Mouse (Mus musculus) MEL (cell line): Measurements from ENCODE around the gene Pgap3. TPM values are rescaled to one million over a fixed set of nuclear protein-coding genes. Genes with fewer than 3 reads are reported as not detected.

Source experiments
- DNase-seq: peaks from one replicate; pipeline ENCODE4 v3.0.0; 2011; ENCODE audit warnings: low read depth, low spot score
- H3K27ac ChIP-seq: 2 replicates; pipeline ENCODE4 v1.5.1; 2012; ENCODE audit warnings: low read depth, mild to moderate bottlenecking, control low read depth, low read length, moderate library complexity; ENCODE audit not compliant: control insufficient read depth
- H3K27me3 ChIP-seq, 2 experiments: fragments of 150-350 bp in 1 of 2; sonication (generic) in 1 of 2; 2 replicates each; pipeline ENCODE4 v1.6.1; 2012; ENCODE audit warnings: low read length in 2 of 2, mild to moderate bottlenecking in 2 of 2, improper control_type of control experiment in 1 of 2, moderate library complexity in 1 of 2; ENCODE audit not compliant: insufficient read depth in 2 of 2, control insufficient read depth in 1 of 2
- H3K36me3 ChIP-seq, 2 experiments: 2 replicates each; pipeline ENCODE4 v1.6.1; 2012 to 2014; ENCODE audit warnings: low read length in 2 of 2, improper control_type of control experiment in 1 of 2, inconsistent platforms in 1 of 2, mild to moderate bottlenecking in 1 of 2; ENCODE audit not compliant: insufficient read depth in 2 of 2, control insufficient read depth in 1 of 2
- H3K4me1 ChIP-seq, 2 experiments: fragments of 150-350 bp in 1 of 2; sonication (generic) in 1 of 2; 2 replicates each; pipeline ENCODE4 v1.6.1; 2012; ENCODE audit warnings: low read length in 2 of 2, improper control_type of control experiment in 1 of 2, mild to moderate bottlenecking in 1 of 2; ENCODE audit not compliant: insufficient read depth in 2 of 2, control insufficient read depth in 1 of 2
- H3K4me3 ChIP-seq, 2 experiments: fragments of 150-350 bp in 1 of 2; sonication (generic) in 1 of 2; 2 replicates each; pipeline ENCODE4 v1.5.1; 2012; ENCODE audit warnings: low read depth in 2 of 2, low read length in 2 of 2, mild to moderate bottlenecking in 2 of 2, moderate library complexity in 2 of 2, control low read depth in 1 of 2, improper control_type of control experiment in 1 of 2; ENCODE audit not compliant: control insufficient read depth in 1 of 2, insufficient read depth in 1 of 2
- H3K79me2 ChIP-seq: 2 replicates; pipeline ENCODE4 v1.6.1; 2012; ENCODE audit warnings: mild to moderate bottlenecking, low read length, moderate library complexity; ENCODE audit not compliant: control insufficient read depth, poor library complexity, insufficient read depth
- H3K9ac ChIP-seq: 2 replicates; pipeline ENCODE4 v1.6.1; 2012; ENCODE audit warnings: low read depth, mild to moderate bottlenecking, control low read depth, low read length, moderate library complexity; ENCODE audit not compliant: control insufficient read depth, poor library complexity, severe bottlenecking
- H3K9me3 ChIP-seq: fragments of 150-350 bp; sonication (generic); replicated peaks from 2 replicates; pipeline ENCODE4 v1.6.1; 2012; ENCODE audit warnings: mild to moderate bottlenecking, low read length, improper control_type of control experiment, moderate library complexity; ENCODE audit not compliant: insufficient read depth
- BHLHE40 ChIP-seq: IDR thresholded peaks from 2 replicates; pipeline ENCODE4 v1.6.1; 2012; ENCODE audit warnings: low read depth, mild to moderate bottlenecking, inconsistent platforms, low read length, improper control_type of control experiment, borderline replicate concordance
- CHD1 ChIP-seq: IDR thresholded peaks from 2 replicates; pipeline ENCODE4 v1.6.1; 2012; ENCODE audit warnings: low read depth, mild to moderate bottlenecking, inconsistent platforms, low read length, improper control_type of control experiment
- CHD2 ChIP-seq: IDR thresholded peaks from 2 replicates; pipeline ENCODE4 v1.6.1; 2011; ENCODE audit warnings: low read length, improper control_type of control experiment
- CTCF ChIP-seq, 3 experiments: IDR thresholded peaks in 2 of 3; conservative IDR thresholded peaks in 1 of 3; 2 replicates each; pipeline ENCODE4 v1.5.1; 2011 to 2012; ENCODE audit warnings: low read length in 3 of 3, low read depth in 2 of 3, mild to moderate bottlenecking in 2 of 3, improper control_type of control experiment in 1 of 3, inconsistent platforms in 1 of 3, mixed read lengths in 1 of 3, moderate library complexity in 1 of 3; ENCODE audit not compliant: control insufficient read depth in 1 of 3, insufficient read depth in 1 of 3, poor library complexity in 1 of 3, severe bottlenecking in 1 of 3
- E2F4 ChIP-seq: IDR thresholded peaks from 2 replicates; pipeline ENCODE4 v1.6.1; 2011; ENCODE audit warnings: low read depth, low read length, improper control_type of control experiment, borderline replicate concordance
- EP300 ChIP-seq, 2 experiments: IDR thresholded peaks; 2 replicates each; pipeline ENCODE4 v1.6.1; 2011; ENCODE audit warnings: improper control_type of control experiment in 2 of 2, low read length in 2 of 2, low read depth in 1 of 2, mild to moderate bottlenecking in 1 of 2
- ETS1 ChIP-seq: IDR thresholded peaks from 2 replicates; pipeline ENCODE4 v1.6.1; 2012; ENCODE audit warnings: low read depth, mild to moderate bottlenecking, inconsistent platforms, low read length, improper control_type of control experiment, moderate library complexity
- GABPA ChIP-seq: IDR thresholded peaks from 2 replicates; pipeline ENCODE4 v1.6.1; 2012; ENCODE audit warnings: low read depth, mild to moderate bottlenecking, inconsistent platforms, low read length, improper control_type of control experiment, moderate library complexity
- GATA1 ChIP-seq: IDR thresholded peaks from 2 replicates; pipeline ENCODE4 v1.6.1; 2011; ENCODE audit warnings: low read depth, low read length, improper control_type of control experiment
- HCFC1 ChIP-seq: IDR thresholded peaks from 2 replicates; pipeline ENCODE4 v1.6.1; 2012; ENCODE audit warnings: low read depth, mild to moderate bottlenecking, inconsistent platforms, low read length, improper control_type of control experiment, moderate library complexity
- JUND ChIP-seq: IDR thresholded peaks from 2 replicates; pipeline ENCODE4 v1.6.1; 2011; ENCODE audit warnings: low read depth, mild to moderate bottlenecking, improper control_type of control experiment, low read length
- MAFK ChIP-seq: IDR thresholded peaks from 2 replicates; pipeline ENCODE4 v1.6.1; 2011; ENCODE audit warnings: low read depth, mild to moderate bottlenecking, low read length, improper control_type of control experiment, borderline replicate concordance
- MAX ChIP-seq: IDR thresholded peaks from 2 replicates; pipeline ENCODE4 v1.6.1; 2011; ENCODE audit warnings: low read length, improper control_type of control experiment
- MEF2A ChIP-seq: IDR thresholded peaks from 2 replicates; pipeline ENCODE4 v1.6.1; 2014; ENCODE audit warnings: low read depth, mild to moderate bottlenecking, inconsistent platforms, low read length, improper control_type of control experiment; ENCODE audit not compliant: poor library complexity, insufficient replicate concordance, severe bottlenecking; ENCODE audit errors: extremely low read depth
- MXI1 ChIP-seq: IDR thresholded peaks from 2 replicates; pipeline ENCODE4 v1.6.1; 2011; ENCODE audit warnings: mild to moderate bottlenecking, low read depth, low read length, improper control_type of control experiment
- MYB ChIP-seq: IDR thresholded peaks from 2 replicates; pipeline ENCODE4 v1.6.1; 2011; ENCODE audit warnings: mild to moderate bottlenecking, low read depth, low read length, improper control_type of control experiment
- MYC ChIP-seq: IDR thresholded peaks from 2 replicates; pipeline ENCODE4 v1.6.1; 2011; ENCODE audit warnings: low read depth, mild to moderate bottlenecking, low read length, improper control_type of control experiment, moderate library complexity
- NELFE ChIP-seq: IDR thresholded peaks from 2 replicates; pipeline ENCODE4 v1.6.1; 2011; ENCODE audit warnings: low read depth, low read length, improper control_type of control experiment
- NRF1 ChIP-seq: IDR thresholded peaks from 2 replicates; pipeline ENCODE4 v1.6.1; 2014; ENCODE audit warnings: low read depth, mild to moderate bottlenecking, inconsistent platforms, low read length, improper control_type of control experiment, moderate library complexity; ENCODE audit not compliant: poor library complexity, insufficient read depth, severe bottlenecking
- POLR2A ChIP-seq, 2 experiments: IDR thresholded peaks; 2 replicates each; pipeline ENCODE4 v1.6.1; 2011 to 2012; ENCODE audit warnings: low read length in 2 of 2, mild to moderate bottlenecking in 2 of 2, control low read depth in 1 of 2, improper control_type of control experiment in 1 of 2, low read depth in 1 of 2, moderate library complexity in 1 of 2; ENCODE audit not compliant: control insufficient read depth in 1 of 2, insufficient read depth in 1 of 2, poor library complexity in 1 of 2
- POLR2AphosphoS2 ChIP-seq: IDR thresholded peaks from 2 replicates; pipeline ENCODE4 v1.6.1; 2011; ENCODE audit warnings: low read length, improper control_type of control experiment
- POLR2AphosphoS5 ChIP-seq: IDR thresholded peaks from 2 replicates; pipeline ENCODE4 v1.6.1; 2012; ENCODE audit warnings: low read depth, borderline replicate concordance, mild to moderate bottlenecking, inconsistent platforms, low read length, moderate library complexity, mixed read lengths
- RAD21 ChIP-seq: IDR thresholded peaks from 2 replicates; pipeline ENCODE4 v1.6.1; 2011; ENCODE audit warnings: mild to moderate bottlenecking, low read depth, low read length, improper control_type of control experiment
- RCOR1 ChIP-seq: IDR thresholded peaks from 2 replicates; pipeline ENCODE4 v1.6.1; 2012; ENCODE audit warnings: low read depth, mild to moderate bottlenecking, inconsistent platforms, low read length, improper control_type of control experiment
- SIN3A ChIP-seq: IDR thresholded peaks from 2 replicates; pipeline ENCODE4 v1.6.1; 2012; ENCODE audit warnings: low read length, improper control_type of control experiment, inconsistent platforms
- SMC3 ChIP-seq: IDR thresholded peaks from 2 replicates; pipeline ENCODE4 v1.6.1; 2011; ENCODE audit warnings: low read depth, low read length, improper control_type of control experiment
- TAL1 ChIP-seq: IDR thresholded peaks from 2 replicates; pipeline ENCODE4 v1.6.1; 2012; ENCODE audit warnings: mild to moderate bottlenecking, inconsistent platforms, low read length, moderate library complexity, mixed read lengths
- TBP ChIP-seq: IDR thresholded peaks from 2 replicates; pipeline ENCODE4 v1.8.0; 2011; ENCODE audit warnings: low read depth, low read length, improper control_type of control experiment
- TCF12 ChIP-seq: IDR thresholded peaks from 2 replicates; pipeline ENCODE4 v1.6.1; 2014; ENCODE audit warnings: low read depth, mild to moderate bottlenecking, inconsistent platforms, low read length, improper control_type of control experiment, moderate library complexity
- UBTF ChIP-seq: IDR thresholded peaks from 2 replicates; pipeline ENCODE4 v1.6.1; 2012; ENCODE audit warnings: low read depth, mild to moderate bottlenecking, inconsistent platforms, low read length, improper control_type of control experiment, moderate library complexity, borderline replicate concordance; ENCODE audit not compliant: insufficient read depth
- USF1 ChIP-seq: IDR thresholded peaks from 2 replicates; pipeline ENCODE4 v1.6.1; 2014; ENCODE audit warnings: low read depth, mild to moderate bottlenecking, inconsistent platforms, low read length, improper control_type of control experiment, moderate library complexity
- USF2 ChIP-seq, 2 experiments: IDR thresholded peaks; 2 replicates each; pipeline ENCODE4 v1.6.1; 2011 to 2012; ENCODE audit warnings: improper control_type of control experiment in 2 of 2, low read length in 2 of 2, borderline replicate concordance in 1 of 2, inconsistent platforms in 1 of 2, low read depth in 1 of 2, mild to moderate bottlenecking in 1 of 2; ENCODE audit not compliant: insufficient read depth in 1 of 2
- ZKSCAN1 ChIP-seq: IDR thresholded peaks from 2 replicates; pipeline ENCODE4 v1.6.1; 2012; ENCODE audit warnings: low read depth, mild to moderate bottlenecking, inconsistent platforms, low read length, improper control_type of control experiment, moderate library complexity
- ZMIZ1 ChIP-seq: IDR thresholded peaks from 2 replicates; pipeline ENCODE4 v1.6.1; 2012; ENCODE audit warnings: low read depth, mild to moderate bottlenecking, inconsistent platforms, low read length, improper control_type of control experiment, moderate library complexity
- ZNF384 ChIP-seq: IDR thresholded peaks from 2 replicates; pipeline ENCODE4 v1.6.1; 2012; ENCODE audit warnings: low read depth, mild to moderate bottlenecking, inconsistent platforms, low read length, improper control_type of control experiment
- polyA plus RNA-seq, 2 experiments: library from polyadenylated mRNA; stranded (reverse) in 1 of 2; unstranded in 1 of 2; fragments of >175 nt in 1 of 2; fragments of >200 nt in 1 of 2; gene quantifications; 2 replicates each; pipeline versions ENCODE4 v1.2.1 to v1.2.4; 2012; ENCODE audit warnings: low replicate concordance in 2 of 2, low read depth in 1 of 2; ENCODE audit not compliant: insufficient read length in 2 of 2, insufficient read depth in 1 of 2, missing spikeins in 1 of 2
- total RNA-seq: library from RNA; depleted of rRNA; stranded (reverse); fragments of 300-350 nt; gene quantifications from 2 replicates; pipeline ENCODE4 v1.2.3, GENCODE M21; 2012; rRNA removed

The Pgap3 gene
- total RNA-seq (5.9 and 7.4 TPM in 2 replicates), polyA plus RNA-seq (1 to 10 TPM in 1 of 2 experiments, not detected in 1; 8.4 TPM)

- H3K4me1 ChIP-seq = peaks cover 8 to 15% of the 10 kb centered on the region in 2 experiments
- peak; percentile 98 for DNase-seq
- peak within 1 kb of the TSS; percentile 89 for H3K27ac ChIP-seq
- H3K4me3 ChIP-seq = peak within 1 kb of the TSS; percentile 69 to 96
- H3K79me2 ChIP-seq = no peaks in the 10 kb centered on the region; the same call in 1 of the 2 replicates
- H3K9ac ChIP-seq = peak within 1 kb of the TSS; percentile 80
- H3K27me3 ChIP-seq = peaks cover 3 to 5% of the 10 kb centered on the region in 2 experiments; a peak in 2 of 4 replicates
- no peaks in the 10 kb centered on the region for H3K9me3 ChIP-seq
- peaks cover 0 to 10% of the 10 kb centered on the region in 2 experiments; a peak in 2 of 4 replicates for H3K36me3 ChIP-seq
- TF ChIP-seq BHLHE40 (no peak), E2F4 (peak; percentile 63; the same call in 1 of the 2 replicates), TAL1 (no peak), RCOR1 (peak; percentile 50), USF1 (no peak), ZMIZ1 (peak; percentile 79; the same call in 1 of the 2 replicates), GABPA (no peak), SIN3A (peak; percentile 77), RAD21 (no peak), MYB (0 out of 2 replicates have a peak, but pooled peaks have one; percentile 20), EP300 (IDR thresholded peaks at IDR 0.05; ENCODE audit: low read depth in 1 of 2, low read length in 2 of 2) (peak in 1 of 2 experiments; percentile 27; a peak in 1 of 4 replicates), POLR2AphosphoS2 (peak; percentile 83), ETS1 (no peak), MAX (peak; percentile 62), GATA1 (no peak), SMC3 (no peak), CHD1 (no peak), MEF2A (no peak), UBTF (no peak), TCF12 (peak; percentile 51; the same call in 1 of the 2 replicates), TBP (peak; percentile 78), NRF1 (peak; percentile 33; the same call in 1 of the 2 replicates), ZKSCAN1 (no peak), NELFE (peak; percentile 90), POLR2A (IDR thresholded peaks at IDR 0.05; ENCODE audit: control insufficient read depth in 1 of 2, insufficient read depth in 1 of 2, low read depth in 1 of 2, low read length in 2 of 2, poor library complexity in 1 of 2) (peak; percentile 44 to 81; a peak in 3 of 4 replicates), HCFC1 (peak; percentile 88), MAFK (no peak), MYC (peak; percentile 69; the same call in 1 of the 2 replicates), JUND (no peak), MXI1 (0 out of 2 replicates have a peak, but pooled peaks have one; percentile 61), USF2 (IDR thresholded peaks at IDR 0.05; ENCODE audit: borderline replicate concordance in 1 of 2, insufficient read depth in 1 of 2, low read depth in 1 of 2, low read length in 2 of 2) (no peak), CTCF (IDR thresholded peaks at IDR 0.05 in 2 of 3, conservative IDR thresholded peaks at IDR 0.05 in 1 of 3; ENCODE audit: control insufficient read depth in 1 of 3, insufficient read depth in 1 of 3, low read depth in 2 of 3, low read length in 3 of 3, poor library complexity in 1 of 3, severe bottlenecking in 1 of 3) (no peak), ZNF384 (no peak), CHD2 (no peak), POLR2AphosphoS5 (no peak)
Measured at GRCm38 (mm10) chr11:98400161-98400726, at the start of gene Pgap3. Gene Pgap3, minus strand, starts transcription at chr11:98400490.
